Mouse (Mus musculus): ENCODE results near the gene Cep170b. TPM values are rescaled to one million over a fixed set of nuclear protein-coding genes. Genes with fewer than 3 reads are reported as not detected.

Gene Cep170b
- polyA plus RNA-seq, 1 experiment from 2014 or later: 6.1 TPM

GRCm38 (mm10) chr12:112675245-112676035, 44.8 kb upstream of the Cep170b start:
- Histone ChIP-seq H3K9ac (ENCODE audit: low read length) (peak overlapping the region; percentile 100), H3K4me3 (ENCODE audit: control insufficient read depth in 1 of 2, insufficient read depth in 1 of 2, low read depth in 1 of 2, low read length in 2 of 2) (peak overlapping the region; percentile 96 to 97), H3K4me2 (ENCODE audit: low read length) (peak overlapping the region; percentile 85), H3K27ac (replicated peaks in 1 of 2; ENCODE audit: control insufficient read depth in 1 of 2, insufficient read depth in 1 of 2, low read depth in 2 of 2, low read length in 2 of 2) (peak overlapping the region; percentile 95 to 99), H3K9me3 (ENCODE audit: control insufficient read depth, low read length) (no peaks in the 10 kb centered on the region), H3K27me3 (ENCODE audit: control insufficient read depth, insufficient read depth, low read length) (peaks cover 10% of the 10 kb centered on the region), H3K4me1 (ENCODE audit: control insufficient read depth in 2 of 2, insufficient read depth in 2 of 2, low read length in 2 of 2) (peaks cover 43 to 54% of the 10 kb centered on the region in 2 experiments), H3K36me3 (ENCODE audit: control insufficient read depth, insufficient read depth, low read length) (peaks cover 21% of the 10 kb centered on the region)
- peak; percentile 2; the same call in 1 of the 2 replicates for ATAC-seq (ENCODE audit: insufficient number of reproducible peaks, insufficient read depth, low FRiP score, low read depth)
- 17% methylated on average over 18 of the region's 18 CpGs for WGBS

- Histone ChIP-seq H3K27ac (replicated peaks in 1 of 2; ENCODE audit: control insufficient read depth in 1 of 2, insufficient read depth in 1 of 2, low read depth in 2 of 2, low read length in 2 of 2) (no peak overlapping the region), H3K4me1 (ENCODE audit: control insufficient read depth in 2 of 2, insufficient read depth in 2 of 2, low read length in 2 of 2) (peaks cover 27 to 38% of the 10 kb centered on the region in 2 experiments), H3K9me3 (ENCODE audit: control insufficient read depth, low read length) (no peaks in the 10 kb centered on the region), H3K4me3 (ENCODE audit: control insufficient read depth in 1 of 2, insufficient read depth in 1 of 2, low read depth in 1 of 2, low read length in 2 of 2) (no peak overlapping the region), H3K27me3 (ENCODE audit: control insufficient read depth, insufficient read depth, low read length) (peaks cover 14% of the 10 kb centered on the region), H3K36me3 (ENCODE audit: control insufficient read depth, insufficient read depth, low read length) (peaks cover 16% of the 10 kb centered on the region), H3K9ac (ENCODE audit: low read length) (no peak overlapping the region; the same call in 1 of the 2 replicates), H3K4me2 (ENCODE audit: low read length) (no peak overlapping the region)
- no peak for ATAC-seq (ENCODE audit: insufficient number of reproducible peaks, insufficient read depth, low FRiP score, low read depth)
- WGBS: 50% methylated on average over 5 of the region's 5 CpGs
These were observed 43.2 kb upstream of the Cep170b start for GRCm38 (mm10) chr12:112677076-112677475.

GRCm38 (mm10) chr12:112677943-112678554, 42.2 kb upstream of the Cep170b start:
- Histone ChIP-seq H3K27ac (replicated peaks in 1 of 2; ENCODE audit: control insufficient read depth in 1 of 2, insufficient read depth in 1 of 2, low read depth in 2 of 2, low read length in 2 of 2) (peak overlapping the region; percentile 23 to 73; a peak in 3 of 4 replicates), H3K9ac (ENCODE audit: low read length) (peak overlapping the region; percentile 82), H3K27me3 (ENCODE audit: control insufficient read depth, insufficient read depth, low read length) (peaks cover 14% of the 10 kb centered on the region), H3K4me1 (ENCODE audit: control insufficient read depth in 2 of 2, insufficient read depth in 2 of 2, low read length in 2 of 2) (peaks cover 20 to 31% of the 10 kb centered on the region in 2 experiments; a peak in 3 of 4 replicates), H3K4me2 (ENCODE audit: low read length) (peak overlapping the region; percentile 97), H3K9me3 (ENCODE audit: control insufficient read depth, low read length) (no peaks in the 10 kb centered on the region), H3K4me3 (ENCODE audit: control insufficient read depth in 1 of 2, insufficient read depth in 1 of 2, low read depth in 1 of 2, low read length in 2 of 2) (peak overlapping the region; percentile 78 to 80), H3K36me3 (ENCODE audit: control insufficient read depth, insufficient read depth, low read length) (peaks cover 16% of the 10 kb centered on the region)
- WGBS: 26% methylated on average over 19 of the region's 19 CpGs
- ATAC-seq (ENCODE audit: insufficient number of reproducible peaks, insufficient read depth, low FRiP score, low read depth): no peak

GRCm38 (mm10) chr12:112678555-112679026, 41.7 kb upstream of the Cep170b start, which contains the start of gene Zbtb42:
Gene Zbtb42 (plus strand): TSS chr12:112678828.
- Histone ChIP-seq H3K9me3 (ENCODE audit: control insufficient read depth, low read length) (no peaks in the 10 kb centered on the region), H3K36me3 (ENCODE audit: control insufficient read depth, insufficient read depth, low read length) (peaks cover 16% of the 10 kb centered on the region), H3K27me3 (ENCODE audit: control insufficient read depth, insufficient read depth, low read length) (peaks cover 14% of the 10 kb centered on the region), H3K4me3 (ENCODE audit: control insufficient read depth in 1 of 2, insufficient read depth in 1 of 2, low read depth in 1 of 2, low read length in 2 of 2) (peak within 1 kb of the TSS; percentile 78 to 80), H3K9ac (ENCODE audit: low read length) (peak within 1 kb of the TSS; percentile 82), H3K27ac (replicated peaks in 1 of 2; ENCODE audit: control insufficient read depth in 1 of 2, insufficient read depth in 1 of 2, low read depth in 2 of 2, low read length in 2 of 2) (peak within 1 kb of the TSS; percentile 54 to 73; a peak in 3 of 4 replicates), H3K4me2 (ENCODE audit: low read length) (peak within 1 kb of the TSS; percentile 97), H3K4me1 (ENCODE audit: control insufficient read depth in 2 of 2, insufficient read depth in 2 of 2, low read length in 2 of 2) (peaks cover 20 to 31% of the 10 kb centered on the region in 2 experiments; a peak in 3 of 4 replicates)
- under 1% methylated on average over 52 of the region's 60 CpGs for WGBS
- peak; percentile 26 for ATAC-seq (ENCODE audit: insufficient number of reproducible peaks, insufficient read depth, low FRiP score, low read depth)

GRCm38 (mm10) chr12:112679027-112679996, 40.9 kb upstream of the Cep170b start:
- H3K27ac ChIP-seq (replicated peaks in 1 of 2; ENCODE audit: control insufficient read depth in 1 of 2, insufficient read depth in 1 of 2, low read depth in 2 of 2, low read length in 2 of 2): peak overlapping the region; percentile 54 to 73; a peak in 3 of 4 replicates
- peaks cover 16% of the 10 kb centered on the region for H3K36me3 ChIP-seq (ENCODE audit: control insufficient read depth, insufficient read depth, low read length)
- peaks cover 20 to 31% of the 10 kb centered on the region in 2 experiments; a peak in 3 of 4 replicates for H3K4me1 ChIP-seq (ENCODE audit: control insufficient read depth in 2 of 2, insufficient read depth in 2 of 2, low read length in 2 of 2)
- no peaks in the 10 kb centered on the region for H3K9me3 ChIP-seq (ENCODE audit: control insufficient read depth, low read length)
- H3K4me3 ChIP-seq (ENCODE audit: control insufficient read depth in 1 of 2, insufficient read depth in 1 of 2, low read depth in 1 of 2, low read length in 2 of 2): peak overlapping the region; percentile 78 to 80
- WGBS: 7% methylated on average over 61 of the region's 87 CpGs
- ATAC-seq (ENCODE audit: insufficient number of reproducible peaks, insufficient read depth, low FRiP score, low read depth): peak; percentile 11; the same call in 1 of the 2 replicates
- H3K9ac ChIP-seq (ENCODE audit: low read length): peak overlapping the region; percentile 82
- H3K4me2 ChIP-seq (ENCODE audit: low read length): peak overlapping the region; percentile 97
- peaks cover 14% of the 10 kb centered on the region for H3K27me3 ChIP-seq (ENCODE audit: control insufficient read depth, insufficient read depth, low read length)

- H3K9me3 ChIP-seq (ENCODE audit: control insufficient read depth, low read length): no peaks in the 10 kb centered on the region
- peaks cover 14% of the 10 kb centered on the region for H3K27me3 ChIP-seq (ENCODE audit: control insufficient read depth, insufficient read depth, low read length)
- H3K4me1 ChIP-seq (ENCODE audit: control insufficient read depth in 2 of 2, insufficient read depth in 2 of 2, low read length in 2 of 2): peaks cover 2 to 6% of the 10 kb centered on the region in 2 experiments; a peak in 3 of 4 replicates
- no peak overlapping the region for H3K27ac ChIP-seq (replicated peaks in 1 of 2; ENCODE audit: control insufficient read depth in 1 of 2, insufficient read depth in 1 of 2, low read depth in 2 of 2, low read length in 2 of 2)
- 62% methylated on average over 7 of the region's 7 CpGs for WGBS
- ATAC-seq (ENCODE audit: insufficient number of reproducible peaks, insufficient read depth, low FRiP score, low read depth): no peak
- H3K9ac ChIP-seq (ENCODE audit: low read length): no peak overlapping the region
- peaks cover 16% of the 10 kb centered on the region for H3K36me3 ChIP-seq (ENCODE audit: control insufficient read depth, insufficient read depth, low read length)
- H3K4me2 ChIP-seq (ENCODE audit: low read length): no peak overlapping the region
- H3K4me3 ChIP-seq (ENCODE audit: control insufficient read depth in 1 of 2, insufficient read depth in 1 of 2, low read depth in 1 of 2, low read length in 2 of 2): no peak overlapping the region
These were observed 36.9 kb upstream of the Cep170b start for GRCm38 (mm10) chr12:112683351-112683750.

Data from heart, embryonic 14.5 days (tissue).